Mouse (Mus musculus): ENCODE results near the gene Krtap5-3.
A peak's percentile ranks its signal among the peaks of the same experiment; 100 is the strongest.
"Not testable (repeated sequence)": the region's sequence is repeated elsewhere in the genome, so short reads cannot be mapped to it uniquely, and the experiment has no call there.

The Krtap5-3 gene

GRCm38 (mm10) chr7:142201064-142201463 is at the start of gene Krtap5-3:
Krtap5-3 (plus strand) TSS chr7:142201364.
- peak in 1 of 2 experiments; percentile 46 for DNase-seq (ENCODE audit: low spot score in 2 of 2)

DNA sequence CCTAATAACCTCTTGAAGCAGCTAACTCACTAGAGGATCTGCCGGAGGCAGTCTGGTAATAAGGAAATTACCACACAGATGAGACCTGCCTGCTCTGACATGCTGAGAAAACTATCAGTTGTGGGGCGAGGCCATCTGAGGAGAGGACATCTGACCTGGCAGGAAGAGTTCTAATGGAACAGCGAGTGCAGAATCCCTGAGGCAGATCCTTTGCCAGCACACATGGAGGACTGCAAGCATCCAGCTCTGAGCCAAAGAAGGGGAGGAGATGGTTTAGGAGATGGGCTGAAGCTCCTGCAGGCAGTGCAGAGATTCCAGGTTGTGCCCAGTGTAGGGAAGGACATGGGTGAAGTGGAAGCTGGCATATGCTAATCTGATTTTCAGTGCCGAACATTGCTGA is 49.0 kb upstream of the Krtap5-3 start:
- no peak for DNase-seq (ENCODE audit: low spot score in 2 of 2)

- no peak for DNase-seq (ENCODE audit: low spot score in 2 of 2)
These were observed 45.9 kb upstream of the Krtap5-3 start for GRCm38 (mm10) chr7:142155308-142155707.

- not testable (repeated sequence) for DNase-seq (ENCODE audit: low spot score in 2 of 2)
These were observed 44.2 kb upstream of the Krtap5-3 start, which contains the start of gene Gm29735 for GRCm38 (mm10) chr7:142157013-142157412. Gm29735 (minus strand) TSS chr7:142157113.

- no peak for DNase-seq (ENCODE audit: low spot score in 2 of 2)
These were observed 41.8 kb upstream of the Krtap5-3 start for GRCm38 (mm10) chr7:142159366-142159765.

- peak in 1 of 2 experiments; percentile 25 for DNase-seq (ENCODE audit: low spot score in 2 of 2)
These were observed 35.5 kb upstream of the Krtap5-3 start, which contains the start of gene Gm4553 for GRCm38 (mm10) chr7:142165639-142166038. Gm4553 (minus strand) TSS chr7:142165739.

GRCm38 (mm10) chr7:142169836-142170235 is 31.3 kb upstream of the Krtap5-3 start:
- no peak for DNase-seq (ENCODE audit: low spot score in 2 of 2)

GRCm38 (mm10) chr7:142175905-142176304 is 25.3 kb upstream of the Krtap5-3 start, which contains the start of gene Krtap5-2:
Krtap5-2 (minus strand) TSS chr7:142176005.
- DNase-seq (ENCODE audit: low spot score in 2 of 2), result not testable (repeated sequence)

DNA sequence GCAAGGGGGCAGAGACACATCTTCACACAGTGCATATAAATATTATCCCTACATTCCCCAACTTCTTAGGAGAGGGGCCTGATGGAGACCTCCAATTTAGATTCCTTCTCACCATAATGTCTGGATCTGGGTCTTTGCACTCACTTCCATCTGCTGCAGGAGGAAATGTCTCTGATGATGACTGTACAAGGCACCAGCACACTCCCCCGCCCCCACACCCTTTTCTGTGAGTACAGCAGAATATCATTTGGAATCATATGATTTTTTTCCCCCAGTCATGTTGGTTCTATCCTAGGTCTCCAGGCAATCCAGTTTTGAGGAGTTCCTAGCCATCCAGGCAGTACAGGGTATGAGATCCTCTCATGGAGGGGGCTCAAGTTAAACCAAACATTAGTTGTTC is 22.5 kb upstream of the Krtap5-3 start:
- DNase-seq (ENCODE audit: low spot score in 2 of 2), result no peak

DNA sequence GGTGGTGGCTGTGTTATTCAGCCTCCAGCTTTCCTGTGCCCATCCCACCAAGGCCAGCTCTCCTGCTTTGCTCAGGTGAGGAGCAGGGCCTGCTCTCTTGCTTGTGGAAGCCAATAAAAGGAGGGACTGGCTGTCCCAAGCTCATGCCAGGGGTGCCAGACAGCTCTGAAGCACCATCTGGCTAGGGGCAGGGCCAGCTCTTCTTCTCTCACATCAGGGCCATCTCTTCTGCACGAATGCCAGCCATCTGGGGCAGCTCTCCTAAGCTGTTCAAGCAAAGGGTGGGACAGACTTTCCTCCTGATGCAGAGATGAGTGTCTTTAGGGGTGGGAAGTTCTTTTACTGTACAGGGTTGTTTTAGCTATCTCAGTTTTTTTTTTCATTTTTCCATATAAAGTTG is 20.1 kb upstream of the Krtap5-3 start:
- no peak for DNase-seq (ENCODE audit: low spot score in 2 of 2)

- no peak for DNase-seq (ENCODE audit: low spot score in 2 of 2)
These were observed 13.0 kb upstream of the Krtap5-3 start for GRCm38 (mm10) chr7:142188156-142188555.

- DNase-seq (ENCODE audit: low spot score in 2 of 2), result no peak
These were observed 10.9 kb upstream of the Krtap5-3 start, which contains the start of gene Gm10153 for GRCm38 (mm10) chr7:142190289-142190688. Gm10153 (minus strand) TSS chr7:142190389.

DNA sequence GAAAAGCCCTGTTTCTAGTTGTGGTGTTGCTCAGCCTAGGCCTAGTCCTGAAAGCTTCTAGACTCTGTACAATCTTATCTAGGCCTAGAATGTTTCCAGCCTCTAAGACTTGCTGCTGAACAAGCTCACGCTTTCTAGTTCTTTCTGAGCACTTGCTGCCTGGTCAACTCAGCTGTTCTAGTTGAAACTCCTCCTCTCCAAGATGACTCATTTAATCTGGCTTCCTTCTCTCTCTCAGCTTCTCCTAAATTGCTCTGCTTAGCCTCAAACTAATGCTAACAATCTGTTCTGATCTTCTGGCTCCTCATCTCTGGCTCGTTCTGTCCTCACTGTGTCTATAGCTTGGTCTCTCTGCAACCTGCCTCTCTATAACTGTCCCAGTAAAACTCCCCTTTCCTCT is 2.4 kb upstream of the Krtap5-3 start:
- no peak for DNase-seq (ENCODE audit: low spot score in 2 of 2)

DNA sequence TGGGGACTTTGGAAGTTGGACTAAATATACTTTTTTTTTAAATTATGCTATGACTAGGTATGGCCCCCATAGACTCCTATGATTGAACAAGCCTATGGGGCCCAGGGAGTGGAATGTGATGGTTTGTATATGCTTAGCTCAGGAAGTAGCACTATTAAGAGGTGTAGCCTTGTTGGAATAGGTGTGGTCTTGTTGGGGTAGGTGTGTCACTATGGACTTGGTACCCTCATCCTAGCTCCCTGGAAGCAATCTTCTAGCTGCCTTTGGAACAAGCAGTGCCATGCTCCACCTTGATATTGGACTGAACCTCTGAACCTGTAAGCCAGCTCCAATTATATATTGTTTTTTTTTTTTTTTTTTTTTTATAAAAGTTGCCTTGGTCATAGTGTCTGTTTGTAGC is 4.3 kb downstream of the Krtap5-3 start:
- DNase-seq (ENCODE audit: low spot score in 2 of 2), result peak in 1 of 2 experiments; percentile 12

GRCm38 (mm10) chr7:142206891-142207290 is 5.7 kb downstream of the Krtap5-3 start:
- peak in 1 of 2 experiments; percentile 13 for DNase-seq (ENCODE audit: low spot score in 2 of 2)

DNA sequence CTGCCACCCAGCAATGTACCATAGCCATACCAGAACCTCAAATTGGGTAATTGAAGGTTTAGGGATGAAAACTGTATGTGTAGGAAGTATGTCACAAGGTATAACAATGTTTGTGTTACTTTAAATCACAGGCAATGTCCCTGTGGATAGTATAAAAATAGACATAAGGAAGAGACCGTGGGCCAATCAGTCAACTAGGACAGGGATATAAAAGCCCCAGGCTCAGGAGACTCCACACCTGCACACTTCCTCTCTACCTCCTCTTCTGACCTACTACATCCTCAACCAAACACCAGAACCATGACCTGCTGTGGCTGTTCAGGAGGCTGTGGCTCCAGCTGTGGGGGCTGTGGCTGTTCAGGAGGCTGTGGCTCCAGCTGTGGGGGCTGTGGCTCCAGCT is 10.4 kb downstream of the Krtap5-3 start, which contains the start of gene Gm7579:
TSS of gene Gm7579 (plus strand) at position 301 of the 400 bp plus-strand sequence.
- DNase-seq (ENCODE audit: low spot score in 2 of 2), result peak in 1 of 2 experiments; percentile 19

DNA sequence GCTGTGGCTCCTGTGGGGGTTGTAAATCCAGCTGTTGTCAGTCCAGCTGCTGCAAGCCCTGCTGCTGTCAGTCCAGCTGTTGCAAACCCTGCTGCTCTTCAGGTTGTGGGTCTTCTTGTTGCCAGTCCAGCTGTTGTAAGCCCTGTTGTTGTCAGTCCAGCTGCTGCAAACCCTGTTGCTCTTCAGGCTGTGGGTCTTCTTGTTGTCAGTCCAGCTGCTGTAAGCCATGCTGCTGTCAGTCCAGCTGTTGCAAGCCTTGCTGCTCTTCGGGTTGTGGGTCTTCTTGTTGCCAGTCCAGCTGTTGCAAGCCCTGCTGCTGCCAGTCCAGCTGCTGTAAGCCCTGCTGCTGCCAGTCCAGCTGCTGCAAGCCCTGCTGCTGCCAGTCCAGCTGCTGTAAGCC is 11.0 kb downstream of the Krtap5-3 start:
- DNase-seq (ENCODE audit: low spot score in 2 of 2), result peak in 1 of 2 experiments; percentile 51

- DNase-seq (ENCODE audit: low spot score in 2 of 2), result no peak
These were observed 23.4 kb downstream of the Krtap5-3 start for GRCm38 (mm10) chr7:142224518-142224917.

DNA sequence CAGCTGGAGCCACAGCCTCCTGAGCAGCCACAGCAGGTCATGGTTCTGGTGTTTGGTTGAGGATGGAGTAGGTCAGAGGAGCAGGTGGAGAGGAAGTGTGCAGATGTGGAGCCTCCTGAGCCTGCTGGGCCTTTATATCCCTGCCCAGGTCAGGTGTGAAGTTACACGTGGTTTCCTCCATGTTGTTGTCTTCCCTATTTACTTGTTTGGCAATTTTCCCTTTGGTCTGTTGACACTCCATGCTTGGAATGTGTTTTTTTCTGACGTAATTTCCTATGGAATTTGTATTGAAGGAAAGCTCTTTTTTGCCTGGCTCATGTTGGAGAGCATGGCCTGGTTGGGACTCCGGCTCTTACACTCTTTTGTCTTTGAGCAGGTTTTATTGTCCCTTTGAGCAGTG is 28.7 kb downstream of the Krtap5-3 start, which contains the start of gene Krtap5-5:
TSS of gene Krtap5-5 (minus strand) at position 101 of the 400 bp plus-strand sequence.
- DNase-seq (ENCODE audit: low spot score in 2 of 2), result not testable (repeated sequence)

GRCm38 (mm10) chr7:142231540-142231939 is 30.4 kb downstream of the Krtap5-3 start:
- DNase-seq (ENCODE audit: low spot score in 2 of 2), result no peak

GRCm38 (mm10) chr7:142240978-142241377 is 39.8 kb downstream of the Krtap5-3 start, which contains the start of gene Gm40460:
Gm40460 (minus strand) TSS chr7:142241078.
- no peak for DNase-seq (ENCODE audit: low spot score in 2 of 2)

GRCm38 (mm10) chr7:142249824-142250223 is 48.7 kb downstream of the Krtap5-3 start:
- no peak for DNase-seq (ENCODE audit: low spot score in 2 of 2)

Data from urinary bladder, postnatal 4 days (tissue).